Mouse (Mus musculus): Measurements from ENCODE around the gene Smg5.

DNA sequence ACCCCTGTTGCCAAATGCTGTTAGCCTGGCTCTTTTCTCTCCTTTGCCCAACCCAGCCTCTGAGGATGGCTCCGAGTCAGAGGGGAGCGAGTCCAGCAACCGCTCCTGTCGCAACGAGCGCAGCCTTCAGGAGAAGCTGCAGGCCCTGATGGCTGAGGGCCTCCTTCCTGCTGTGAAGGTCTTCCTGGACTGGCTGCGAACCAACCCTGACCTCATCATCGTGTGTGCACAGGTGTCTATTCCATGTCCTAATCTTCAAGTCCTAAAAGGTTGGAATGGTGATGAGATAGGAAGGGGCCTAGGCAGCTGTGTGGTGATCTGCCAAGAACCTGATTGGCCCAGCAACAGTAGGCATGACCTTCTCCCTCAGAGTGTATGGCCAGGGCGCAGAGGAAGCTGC lies 16.8 kb downstream of the Smg5 start:
- TF ChIP-seq CTCF (IDR thresholded peaks at IDR 0.05; ENCODE audit: control insufficient read depth, insufficient read depth, low read length), result no peak
- no peak for TF ChIP-seq POLR2A (IDR thresholded peaks at IDR 0.05; ENCODE audit: borderline replicate concordance, control insufficient read depth, low read depth, low read length)

All from bone marrow, adult 2 months (tissue).